Mouse (Mus musculus) C2C12 (cell line): ENCODE data around the gene Gm11027. TPM values are rescaled to one million over a fixed set of nuclear protein-coding genes. Genes with fewer than 3 reads are reported as not detected.

Experiments used
- H3K27me3 ChIP-seq: one replicate; pipeline ENCODE4 v1.6.1; 2011; ENCODE audit not compliant: control insufficient read depth, insufficient read depth, insufficient read length
- H3K36me3 ChIP-seq: one replicate; pipeline ENCODE4 v1.6.1; 2011; ENCODE audit not compliant: control insufficient read depth, insufficient read depth
- H3K4me3 ChIP-seq: one replicate; pipeline ENCODE4 v1.5.1; 2011; ENCODE audit warnings: mild to moderate bottlenecking, control low read depth; ENCODE audit not compliant: poor library complexity, insufficient read depth, severe bottlenecking
- H3K79me2 ChIP-seq: one replicate; pipeline ENCODE4 v1.6.1; 2011; ENCODE audit not compliant: control insufficient read depth, insufficient read depth
- H3K79me3 ChIP-seq: one replicate; pipeline ENCODE4 v1.6.1; 2011; ENCODE audit warnings: low read depth, control low read depth
- H3ac ChIP-seq: one replicate; pipeline ENCODE3; 2011; ENCODE audit warnings: low read depth; ENCODE audit not compliant: control insufficient read depth, insufficient read length
- CEBPB ChIP-seq: IDR thresholded peaks from one replicate; pipeline ENCODE4 v1.6.1; 2011; ENCODE audit warnings: low read depth, mild to moderate bottlenecking, control low read depth, moderate library complexity
- CTCF ChIP-seq: IDR thresholded peaks from one replicate; pipeline ENCODE4 v1.5.1; 2011; ENCODE audit not compliant: control insufficient read depth, insufficient read depth, insufficient read length
- FOSL1 ChIP-seq: IDR thresholded peaks from one replicate; pipeline ENCODE4 v1.8.0; 2011; ENCODE audit warnings: mild to moderate bottlenecking, low read length; ENCODE audit not compliant: poor library complexity, insufficient read depth, severe bottlenecking
- MAX ChIP-seq: IDR thresholded peaks from one replicate; pipeline ENCODE4 v1.6.1; 2011; ENCODE audit warnings: mild to moderate bottlenecking, control low read depth
- MYOD1 ChIP-seq: IDR thresholded peaks from one replicate; pipeline ENCODE4 v1.6.1; 2011; ENCODE audit warnings: low read depth; ENCODE audit not compliant: control insufficient read depth, insufficient read length
- MYOG ChIP-seq: IDR thresholded peaks from one replicate; pipeline ENCODE4 v1.6.1; 2011; ENCODE audit not compliant: control insufficient read depth, insufficient read length; ENCODE audit errors: extremely low read depth
- USF1 ChIP-seq: IDR thresholded peaks from one replicate; pipeline ENCODE4 v1.6.1; 2011; ENCODE audit warnings: low read depth, mild to moderate bottlenecking, control low read depth, moderate library complexity
- polyA plus RNA-seq: library from polyadenylated mRNA; unstranded; fragments of >200 nt; fragmentation: generic; extraction: Trizol; gene quantifications from one replicate; pipeline ENCODE4 v1.2.1, GENCODE M21; 2012; ENCODE audit warnings: missing spikeins

Gm11027 gene
- polyA plus RNA-seq, 1 experiment, result not detected

- Histone ChIP-seq H3ac (peak overlapping the region; percentile 79), H3K4me3 (peak overlapping the region; percentile 95), H3K79me3 (peaks cover 38% of the 10 kb centered on the region), H3K27me3 (no peaks in the 10 kb centered on the region), H3K36me3 (peaks cover 5% of the 10 kb centered on the region), H3K79me2 (peaks cover 42% of the 10 kb centered on the region)
- TF ChIP-seq USF1 (no peak), CTCF (no peak), MAX (no peak), CEBPB (no peak), MYOD1 (no peak), FOSL1 (no peak), MYOG (no peak)
These were observed 5.0 kb downstream of the Gm11027 start for GRCm38 (mm10) chr12:116280149-116280652.

GRCm38 (mm10) chr12:116280653-116281364 is 5.6 kb downstream of the Gm11027 start, which contains the start of gene Esyt2:
Gene Esyt2 (plus strand): TSS chr12:116281196.
- Histone ChIP-seq H3ac (peak within 1 kb of the TSS; percentile 79), H3K79me3 (peaks cover 44% of the 10 kb centered on the region), H3K27me3 (no peaks in the 10 kb centered on the region), H3K36me3 (peaks cover 7% of the 10 kb centered on the region), H3K79me2 (peaks cover 48% of the 10 kb centered on the region), H3K4me3 (peak within 1 kb of the TSS; percentile 95)
- TF ChIP-seq MYOG (no peak), FOSL1 (no peak), MAX (no peak), CEBPB (peak; percentile 70), MYOD1 (no peak), CTCF (peak; percentile 67), USF1 (no peak)

GRCm38 (mm10) chr12:116281427-116282281 is 6.5 kb downstream of the Gm11027 start:
- TF ChIP-seq MAX, result no peak
- Histone ChIP-seq H3ac (peak overlapping the region; percentile 74), H3K36me3 (peaks cover 13% of the 10 kb centered on the region), H3K4me3 (peak overlapping the region; percentile 95), H3K79me2 (peaks cover 57% of the 10 kb centered on the region), H3K27me3 (no peaks in the 10 kb centered on the region), H3K79me3 (peaks cover 52% of the 10 kb centered on the region)

- H3K36me3 ChIP-seq, result peaks cover 17% of the 10 kb centered on the region
- H3K27me3 ChIP-seq, result no peaks in the 10 kb centered on the region
- peaks cover 69% of the 10 kb centered on the region for H3K79me2 ChIP-seq
- peaks cover 63% of the 10 kb centered on the region for H3K79me3 ChIP-seq
- TF ChIP-seq FOSL1 (no peak), USF1 (no peak), MYOD1 (no peak), CEBPB (no peak), MAX (no peak), CTCF (no peak), MYOG (no peak)
- peak overlapping the region; percentile 95 for H3K4me3 ChIP-seq
- H3ac ChIP-seq, result no peak overlapping the region
These were observed 7.7 kb downstream of the Gm11027 start for GRCm38 (mm10) chr12:116282856-116283255.

- Histone ChIP-seq H3K79me3 (peaks cover 69% of the 10 kb centered on the region), H3K79me2 (peaks cover 76% of the 10 kb centered on the region), H3K27me3 (no peaks in the 10 kb centered on the region), H3K4me3 (peak overlapping the region; percentile 7), H3ac (no peak overlapping the region), H3K36me3 (peaks cover 17% of the 10 kb centered on the region)
- TF ChIP-seq CTCF, result no peak
- no peak for TF ChIP-seq FOSL1
- no peak for TF ChIP-seq USF1
- no peak for TF ChIP-seq MAX
- TF ChIP-seq MYOG, result no peak
- no peak for TF ChIP-seq MYOD1
- TF ChIP-seq CEBPB, result no peak
These were observed 8.3 kb downstream of the Gm11027 start for GRCm38 (mm10) chr12:116283511-116283910.
